Mouse (Mus musculus): Measurements from ENCODE around the gene Pwwp2b.
A peak's percentile ranks its signal among the peaks of the same experiment; 100 is the strongest.

Gene Pwwp2b

GRCm38 (mm10) chr7:139302314-139302713, 54.0 kb downstream of the Pwwp2b start:
- no peak for DNase-seq

GRCm38 (mm10) chr7:139303280-139304011, 55.2 kb downstream of the Pwwp2b start:
- DNase-seq, result peak; percentile 93

GRCm38 (mm10) chr7:139304322-139304721, 56.0 kb downstream of the Pwwp2b start:
- no peak for DNase-seq

- DNase-seq, result no peak
Observed at GRCm38 (mm10) chr7:139307056-139307455, 58.8 kb downstream of the Pwwp2b start.

GRCm38 (mm10) chr7:139308140-139308895, 60.0 kb downstream of the Pwwp2b start:
- peak; percentile 82 for DNase-seq

- DNase-seq, result peak; percentile 79
Observed at GRCm38 (mm10) chr7:139309106-139309505, 60.8 kb downstream of the Pwwp2b start.

GRCm38 (mm10) chr7:139310487-139310951, 62.2 kb downstream of the Pwwp2b start:
- DNase-seq, result peak; percentile 68

- no peak for DNase-seq
Observed at GRCm38 (mm10) chr7:139312686-139313085, 64.4 kb downstream of the Pwwp2b start.

- DNase-seq, result no peak
Observed at GRCm38 (mm10) chr7:139313413-139313812, 65.1 kb downstream of the Pwwp2b start.

- DNase-seq, result no peak
Observed at GRCm38 (mm10) chr7:139314716-139315115, 66.4 kb downstream of the Pwwp2b start.

- DNase-seq, result peak; percentile 44
Observed at GRCm38 (mm10) chr7:139319006-139319411, 70.7 kb downstream of the Pwwp2b start.
